Mouse (Mus musculus): ENCODE measurements around the gene Setd1b. TPM values are rescaled to one million over a fixed set of nuclear protein-coding genes. Genes with fewer than 3 reads are reported as not detected.
A peak's percentile ranks its signal among the peaks of the same experiment; 100 is the strongest.

Gene Setd1b
- polyA plus RNA-seq, 1 experiment from 2014 or later = 14.2 TPM

GRCm38 (mm10) chr5:123120624-123121215, 21.3 kb upstream of the Setd1b start:
- no peak for DNase-seq (ENCODE audit: low spot score)

GRCm38 (mm10) chr5:123122181-123122580, 19.8 kb upstream of the Setd1b start:
- Histone ChIP-seq H3K9ac (ENCODE audit: low read depth, low read length) (no peak overlapping the region), H3K27ac (ENCODE audit: low read depth, low read length) (no peak overlapping the region), H3K36me3 (ENCODE audit: control insufficient read depth, insufficient read depth, low read length) (0 out of 2 replicates have a peak, but pooled peaks cover 4% of the 10 kb centered on the region), H3K4me3 (ENCODE audit: low read depth, low read length) (no peak overlapping the region), H3K4me1 (replicated peaks; ENCODE audit: control insufficient read depth, insufficient read depth, low read length) (no peaks in the 10 kb centered on the region), H3K9me3 (ENCODE audit: control insufficient read depth, low read length) (no peaks in the 10 kb centered on the region), H3K27me3 (ENCODE audit: control insufficient read depth, insufficient read depth, low read length) (no peaks in the 10 kb centered on the region), H3K4me2 (replicated peaks; ENCODE audit: low read depth, low read length) (no peak overlapping the region)
- WGBS = 85% methylated on average over 4 of the region's 4 CpGs
- DNase-seq (ENCODE audit: low spot score) (peak; percentile 28), ATAC-seq (ENCODE audit: low FRiP score) (no peak)

More at GRCm38 (mm10) chr5:123120624-123121215, 21.3 kb upstream of the Setd1b start:
- no peaks in the 10 kb centered on the region for H3K9me3 ChIP-seq (ENCODE audit: control insufficient read depth, low read length)
- H3K36me3 ChIP-seq (ENCODE audit: control insufficient read depth, insufficient read depth, low read length) = 0 out of 2 replicates have a peak, but pooled peaks cover 4% of the 10 kb centered on the region
- ATAC-seq (ENCODE audit: low FRiP score) = no peak
- H3K27ac ChIP-seq (ENCODE audit: low read depth, low read length) = no peak overlapping the region
- H3K4me3 ChIP-seq (ENCODE audit: low read depth, low read length) = no peak overlapping the region
- no peak overlapping the region for H3K4me2 ChIP-seq (replicated peaks; ENCODE audit: low read depth, low read length)
- 0 out of 2 replicates have a peak, but pooled peaks cover 2% of the 10 kb centered on the region for H3K27me3 ChIP-seq (ENCODE audit: control insufficient read depth, insufficient read depth, low read length)
- WGBS = 65% methylated on average over 7 of the region's 7 CpGs
- no peaks in the 10 kb centered on the region for H3K4me1 ChIP-seq (replicated peaks; ENCODE audit: control insufficient read depth, insufficient read depth, low read length)
- no peak overlapping the region for H3K9ac ChIP-seq (ENCODE audit: low read depth, low read length)

GRCm38 (mm10) chr5:123125105-123125504, 16.9 kb upstream of the Setd1b start:
- Histone ChIP-seq H3K4me1 (replicated peaks; ENCODE audit: control insufficient read depth, insufficient read depth, low read length) (no peaks in the 10 kb centered on the region), H3K4me3 (ENCODE audit: low read depth, low read length) (no peak overlapping the region), H3K9ac (ENCODE audit: low read depth, low read length) (no peak overlapping the region), H3K27ac (ENCODE audit: low read depth, low read length) (no peak overlapping the region), H3K9me3 (ENCODE audit: control insufficient read depth, low read length) (no peaks in the 10 kb centered on the region), H3K4me2 (replicated peaks; ENCODE audit: low read depth, low read length) (no peak overlapping the region), H3K27me3 (ENCODE audit: control insufficient read depth, insufficient read depth, low read length) (no peaks in the 10 kb centered on the region), H3K36me3 (ENCODE audit: control insufficient read depth, insufficient read depth, low read length) (0 out of 2 replicates have a peak, but pooled peaks cover 4% of the 10 kb centered on the region)
- 87% methylated on average over 6 of the region's 6 CpGs for WGBS
- no peak for DNase-seq (ENCODE audit: low spot score)
- no peak for ATAC-seq (ENCODE audit: low FRiP score)

GRCm38 (mm10) chr5:123125638-123126406, 16.2 kb upstream of the Setd1b start:
- H3K27ac ChIP-seq (ENCODE audit: low read depth, low read length) = no peak overlapping the region
- H3K4me3 ChIP-seq (ENCODE audit: low read depth, low read length) = no peak overlapping the region
- H3K9ac ChIP-seq (ENCODE audit: low read depth, low read length) = no peak overlapping the region
- WGBS = 85% methylated on average over 18 of the region's 18 CpGs
- H3K4me2 ChIP-seq (replicated peaks; ENCODE audit: low read depth, low read length) = no peak overlapping the region
- no peaks in the 10 kb centered on the region for H3K9me3 ChIP-seq (ENCODE audit: control insufficient read depth, low read length)
- no peaks in the 10 kb centered on the region for H3K27me3 ChIP-seq (ENCODE audit: control insufficient read depth, insufficient read depth, low read length)
- ATAC-seq (ENCODE audit: low FRiP score) = no peak
- H3K4me1 ChIP-seq (replicated peaks; ENCODE audit: control insufficient read depth, insufficient read depth, low read length) = no peaks in the 10 kb centered on the region
- 0 out of 2 replicates have a peak, but pooled peaks cover 4% of the 10 kb centered on the region for H3K36me3 ChIP-seq (ENCODE audit: control insufficient read depth, insufficient read depth, low read length)
- DNase-seq (ENCODE audit: low spot score) = no peak

- H3K4me1 ChIP-seq (replicated peaks; ENCODE audit: control insufficient read depth, insufficient read depth, low read length) = no peaks in the 10 kb centered on the region
- ATAC-seq (ENCODE audit: low FRiP score) = no peak
- H3K27me3 ChIP-seq (ENCODE audit: control insufficient read depth, insufficient read depth, low read length) = no peaks in the 10 kb centered on the region
- no peak for DNase-seq (ENCODE audit: low spot score)
- H3K27ac ChIP-seq (ENCODE audit: low read depth, low read length) = no peak overlapping the region
- H3K36me3 ChIP-seq (ENCODE audit: control insufficient read depth, insufficient read depth, low read length) = 0 out of 2 replicates have a peak, but pooled peaks cover 4% of the 10 kb centered on the region
- H3K4me3 ChIP-seq (ENCODE audit: low read depth, low read length) = no peak overlapping the region
- H3K9me3 ChIP-seq (ENCODE audit: control insufficient read depth, low read length) = no peaks in the 10 kb centered on the region
- no peak overlapping the region for H3K9ac ChIP-seq (ENCODE audit: low read depth, low read length)
- H3K4me2 ChIP-seq (replicated peaks; ENCODE audit: low read depth, low read length) = no peak overlapping the region
- WGBS = 85% methylated on average over 6 of the region's 6 CpGs
Measured at GRCm38 (mm10) chr5:123127031-123127430, 15.0 kb upstream of the Setd1b start.

- Histone ChIP-seq H3K9ac (ENCODE audit: low read depth, low read length) (no peak overlapping the region), H3K4me2 (replicated peaks; ENCODE audit: low read depth, low read length) (no peak overlapping the region), H3K27me3 (ENCODE audit: control insufficient read depth, insufficient read depth, low read length) (no peaks in the 10 kb centered on the region), H3K27ac (ENCODE audit: low read depth, low read length) (no peak overlapping the region), H3K36me3 (ENCODE audit: control insufficient read depth, insufficient read depth, low read length) (no peaks in the 10 kb centered on the region), H3K4me1 (replicated peaks; ENCODE audit: control insufficient read depth, insufficient read depth, low read length) (peaks cover 4% of the 10 kb centered on the region; the same call in 1 of the 2 replicates), H3K9me3 (ENCODE audit: control insufficient read depth, low read length) (no peaks in the 10 kb centered on the region), H3K4me3 (ENCODE audit: low read depth, low read length) (no peak overlapping the region)
- no peak for ATAC-seq (ENCODE audit: low FRiP score)
- WGBS = 56% methylated on average over 10 of the region's 10 CpGs
- DNase-seq (ENCODE audit: low spot score) = no peak
Measured at GRCm38 (mm10) chr5:123128426-123129169, 13.4 kb upstream of the Setd1b start.

GRCm38 (mm10) chr5:123129170-123129757, 12.7 kb upstream of the Setd1b start:
- peaks cover 7% of the 10 kb centered on the region for H3K4me1 ChIP-seq (replicated peaks; ENCODE audit: control insufficient read depth, insufficient read depth, low read length)
- H3K36me3 ChIP-seq (ENCODE audit: control insufficient read depth, insufficient read depth, low read length) = no peaks in the 10 kb centered on the region
- H3K4me2 ChIP-seq (replicated peaks; ENCODE audit: low read depth, low read length) = no peak overlapping the region
- H3K9me3 ChIP-seq (ENCODE audit: control insufficient read depth, low read length) = no peaks in the 10 kb centered on the region
- no peaks in the 10 kb centered on the region for H3K27me3 ChIP-seq (ENCODE audit: control insufficient read depth, insufficient read depth, low read length)
- ATAC-seq (ENCODE audit: low FRiP score) = no peak
- no peak for DNase-seq (ENCODE audit: low spot score)
- no peak overlapping the region for H3K4me3 ChIP-seq (ENCODE audit: low read depth, low read length)
- no peak overlapping the region for H3K9ac ChIP-seq (ENCODE audit: low read depth, low read length)
- WGBS = 90% methylated on average over 10 of the region's 10 CpGs
- no peak overlapping the region for H3K27ac ChIP-seq (ENCODE audit: low read depth, low read length)

- WGBS = 87% methylated on average over 9 of the region's 9 CpGs
- no peak for ATAC-seq (ENCODE audit: low FRiP score)
Measured at GRCm38 (mm10) chr5:123130030-123130813, 11.8 kb upstream of the Setd1b start.

More at GRCm38 (mm10) chr5:123130030-123130813, 11.8 kb upstream of the Setd1b start:
- H3K4me1 ChIP-seq (replicated peaks; ENCODE audit: control insufficient read depth, insufficient read depth, low read length) = peaks cover 15% of the 10 kb centered on the region
- no peak for DNase-seq (ENCODE audit: low spot score)
- no peaks in the 10 kb centered on the region for H3K27me3 ChIP-seq (ENCODE audit: control insufficient read depth, insufficient read depth, low read length)
- H3K27ac ChIP-seq (ENCODE audit: low read depth, low read length) = no peak overlapping the region
- no peak overlapping the region for H3K9ac ChIP-seq (ENCODE audit: low read depth, low read length)
- H3K4me3 ChIP-seq (ENCODE audit: low read depth, low read length) = no peak overlapping the region
- H3K9me3 ChIP-seq (ENCODE audit: control insufficient read depth, low read length) = no peaks in the 10 kb centered on the region
- no peaks in the 10 kb centered on the region for H3K36me3 ChIP-seq (ENCODE audit: control insufficient read depth, insufficient read depth, low read length)
- H3K4me2 ChIP-seq (replicated peaks; ENCODE audit: low read depth, low read length) = no peak overlapping the region
